Mouse (Mus musculus) heart, postnatal 4 days (tissue): ENCODE measurements around the gene Rfx1. TPM values are rescaled to one million over a fixed set of nuclear protein-coding genes. Genes with fewer than 3 reads are reported as not detected.

Experiments
- microRNA-seq, 2 experiments: library from miRNA; unstranded; fragments of <30 nt; microRNA quantifications; one replicate each; pipeline ENCODE4 v1.2.0; 2021 to 2022
- total RNA-seq, 2 experiments: library from RNA; stranded (reverse); gene quantifications; 2 replicates each; pipeline ENCODE4 v1.2.3; 2021

The Rfx1 gene
- total RNA-seq, 2 experiments from 2014 or later = 12.5 to 13.5 TPM

Small RNA genes within 50 kb of the gene (microRNA-seq; reads per million reads assigned to microRNA genes)
- gene Mir709 = 0 reads per million in 2 experiments

Other genes starting within 250 kb of the Rfx1 start
- 10 to 100 TPM; 37.5 to 39.8 TPM for gene Adgrl1, start 166.7 kb upstream of the Rfx1 start, total RNA-seq
- gene Gm10644, start 111.6 kb upstream of the Rfx1 start, total RNA-seq = under 1 TPM; 0.27 to 0.41 TPM
- 10 to 100 TPM; 25.8 to 26.1 TPM for gene Asf1b, start 111.3 kb upstream of the Rfx1 start, total RNA-seq
- gene Prkaca, start 93.8 kb upstream of the Rfx1 start, total RNA-seq = 100 to 1,000 TPM; 389 to 405 TPM
- 10 to 100 TPM; 36.6 to 42.9 TPM for gene Samd1, start 69.2 kb upstream of the Rfx1 start, total RNA-seq
- gene 1700067K01Rik, start 65.3 kb upstream of the Rfx1 start, total RNA-seq = under 1 TPM in 1 of 2 experiments, not detected in 1; 0.83 TPM
- 1 to 10 TPM in 1 of 2 experiments, under 1 TPM in 1; 0.93 to 1.4 TPM for gene 2210011C24Rik, start 54.7 kb upstream of the Rfx1 start, total RNA-seq
- gene Palm3, start 45.4 kb upstream of the Rfx1 start, total RNA-seq = under 1 TPM; 0.31 to 0.38 TPM
- 1 to 10 TPM; 4.0 to 4.2 TPM for gene Il27ra, start 24.2 kb upstream of the Rfx1 start, total RNA-seq
- gene Rln3, start 21.8 kb upstream of the Rfx1 start, total RNA-seq = not detected
- 1 to 10 TPM; 3.7 to 4.5 TPM for gene Gm10643, start 1.7 kb upstream of the Rfx1 start, total RNA-seq
- 10 to 100 TPM; 19.7 to 20.5 TPM for gene Dcaf15, start 37.9 kb downstream of the Rfx1 start, total RNA-seq
- gene Podnl1, start 59.2 kb downstream of the Rfx1 start, total RNA-seq = not detected
- 10 to 100 TPM; 12.6 to 15.6 TPM for gene Cc2d1a, start 81.1 kb downstream of the Rfx1 start, total RNA-seq
- gene 4930432K21Rik, start 81.2 kb downstream of the Rfx1 start, total RNA-seq = under 1 TPM; 0.38 to 0.60 TPM
- 1 to 10 TPM; 3.6 to 4.3 TPM for gene Nanos3, start 118.4 kb downstream of the Rfx1 start, total RNA-seq
- 10 to 100 TPM; 12.8 to 13.8 TPM for gene Zswim4, start 170.2 kb downstream of the Rfx1 start, total RNA-seq
- 100 to 1,000 TPM; 218 to 233 TPM for gene D8Ertd738e, start 182.9 kb downstream of the Rfx1 start, total RNA-seq
- gene Mri1, start 190.5 kb downstream of the Rfx1 start, total RNA-seq = 10 to 100 TPM; 14.4 to 19.2 TPM
- gene Ccdc130, start 203.5 kb downstream of the Rfx1 start, total RNA-seq = 10 to 100 TPM; 11.0 to 16.2 TPM